Mouse (Mus musculus) myocyte (in vitro differentiated cells): Measurements from ENCODE around the gene Wls.

Source experiments
- CEBPB ChIP-seq: IDR thresholded peaks from 2 replicates; pipeline ENCODE4 v1.6.1; 2011; ENCODE audit warnings: mild to moderate bottlenecking, moderate library complexity; ENCODE audit not compliant: poor library complexity, insufficient read depth, severe bottlenecking
- MAX ChIP-seq: IDR thresholded peaks from one replicate; pipeline ENCODE4 v1.6.1; 2011; ENCODE audit warnings: low read depth, mild to moderate bottlenecking, control low read depth
- MYOD1 ChIP-seq, 3 experiments: IDR thresholded peaks; one replicate each; pipeline ENCODE4 v1.6.1; 2011; ENCODE audit warnings: control low read depth in 2 of 3, low read depth in 2 of 3, mild to moderate bottlenecking in 2 of 3, moderate library complexity in 1 of 3; ENCODE audit not compliant: insufficient read length in 2 of 3, control insufficient read depth in 1 of 3
- POLR2A ChIP-seq: IDR thresholded peaks from one replicate; pipeline ENCODE4 v1.6.1; 2011; ENCODE audit warnings: low read depth, mild to moderate bottlenecking, control low read depth, moderate library complexity; ENCODE audit not compliant: insufficient read length

- TF ChIP-seq POLR2A (peak; percentile 65), MAX (no peak), CEBPB (no peak), MYOD1 (IDR thresholded peaks at IDR 0.05; ENCODE audit: control insufficient read depth in 1 of 3, insufficient read length in 2 of 3, low read depth in 2 of 3) (no peak)
These were observed 737 bp downstream of the Wls start for GRCm38 (mm10) chr3:159840002-159840816.
